Mouse (Mus musculus): ENCODE data around the gene Vopp1. TPM values are rescaled to one million over a fixed set of nuclear protein-coding genes. Genes with fewer than 3 reads are reported as not detected.

The Vopp1 gene
- polyA plus RNA-seq, 1 experiment from 2014 or later: 38.0 TPM

GRCm38 (mm10) chr6:57765095-57765878 is 59.7 kb downstream of the Vopp1 start:
- Histone ChIP-seq H3K36me3 (ENCODE audit: inconsistent target) (no peaks in the 10 kb centered on the region), H3K79me2 (ENCODE audit: inconsistent target) (no peaks in the 10 kb centered on the region), H3K4me3 (ENCODE audit: inconsistent target) (no peak overlapping the region), H3K27ac (peak overlapping the region; percentile 60)
- WGBS (ENCODE audit: missing documents): 34% methylated on average over 3 of the region's 3 CpGs

DNA sequence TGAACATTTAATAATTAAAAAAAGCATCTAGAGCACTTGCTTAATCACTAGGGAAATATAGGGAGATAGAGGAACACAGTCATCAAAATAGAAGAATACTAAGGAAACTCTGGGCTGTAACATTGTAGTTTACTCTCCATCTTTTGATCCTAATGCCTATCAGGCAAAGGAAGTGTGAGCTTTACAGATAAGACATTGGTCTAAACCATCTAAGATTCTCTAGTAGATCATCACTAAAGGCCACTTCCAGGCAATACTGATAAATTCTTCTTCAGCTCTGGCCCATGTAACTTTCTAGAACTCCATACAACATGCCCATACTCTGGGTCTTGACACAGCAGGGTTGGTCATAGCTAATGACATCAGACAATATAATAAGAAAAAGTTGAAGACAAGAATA is 61.9 kb downstream of the Vopp1 start:
- no peak overlapping the region for H3K4me3 ChIP-seq (ENCODE audit: inconsistent target)
- H3K27ac ChIP-seq: no peak overlapping the region
- no peaks in the 10 kb centered on the region for H3K36me3 ChIP-seq (ENCODE audit: inconsistent target)
- no peaks in the 10 kb centered on the region for H3K79me2 ChIP-seq (ENCODE audit: inconsistent target)

DNA sequence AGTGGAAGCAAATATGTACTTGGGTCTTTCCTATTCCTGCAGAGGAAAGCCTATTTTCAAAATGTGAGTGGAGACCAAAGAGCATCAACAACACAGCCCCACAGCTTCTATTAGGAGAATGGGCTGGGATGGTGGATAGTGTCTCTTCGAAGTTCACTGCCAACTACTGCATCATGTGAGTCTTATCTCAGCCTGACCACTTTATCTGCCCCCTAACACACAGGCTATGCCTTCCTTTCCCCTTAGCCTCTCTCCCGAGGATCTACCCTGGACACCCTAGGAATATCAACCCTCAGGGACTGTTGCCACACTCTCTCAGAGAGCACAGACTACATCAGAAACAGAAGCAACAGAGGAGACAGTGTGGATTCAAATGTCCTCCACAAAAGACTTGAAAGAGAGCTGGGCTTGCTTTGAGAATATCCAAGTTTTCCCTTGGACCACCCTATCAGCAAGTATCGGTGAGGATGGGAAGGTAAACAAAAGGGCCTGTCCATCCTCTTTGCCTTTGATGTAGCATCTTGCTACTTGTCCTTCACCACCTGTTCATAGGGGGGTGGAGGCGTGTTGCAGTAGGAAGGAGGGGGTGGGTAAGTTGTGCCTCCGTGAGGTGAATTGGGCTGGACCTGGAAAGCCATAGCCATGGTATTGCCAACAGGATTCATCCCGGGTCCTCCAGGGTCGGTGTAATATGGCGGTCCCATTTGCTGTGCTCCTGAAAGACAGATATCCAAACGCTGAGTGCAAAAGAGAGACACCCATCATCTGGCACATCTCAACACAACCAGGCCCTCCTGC is 70.8 kb downstream of the Vopp1 start:
- Histone ChIP-seq H3K27ac (no peak overlapping the region), H3K36me3 (ENCODE audit: inconsistent target) (no peaks in the 10 kb centered on the region), H3K79me2 (ENCODE audit: inconsistent target) (no peaks in the 10 kb centered on the region), H3K4me3 (ENCODE audit: inconsistent target) (no peak overlapping the region)
- 95% methylated on average over 9 of the region's 9 CpGs for WGBS (ENCODE audit: missing documents)

GRCm38 (mm10) chr6:57745748-57746129 is 79.2 kb downstream of the Vopp1 start:
- no peak overlapping the region for H3K27ac ChIP-seq
- H3K4me3 ChIP-seq (ENCODE audit: inconsistent target): no peak overlapping the region
- 91% methylated on average over 2 of the region's 2 CpGs for WGBS (ENCODE audit: missing documents)
- no peaks in the 10 kb centered on the region for H3K79me2 ChIP-seq (ENCODE audit: inconsistent target)
- H3K36me3 ChIP-seq (ENCODE audit: inconsistent target): no peaks in the 10 kb centered on the region

DNA sequence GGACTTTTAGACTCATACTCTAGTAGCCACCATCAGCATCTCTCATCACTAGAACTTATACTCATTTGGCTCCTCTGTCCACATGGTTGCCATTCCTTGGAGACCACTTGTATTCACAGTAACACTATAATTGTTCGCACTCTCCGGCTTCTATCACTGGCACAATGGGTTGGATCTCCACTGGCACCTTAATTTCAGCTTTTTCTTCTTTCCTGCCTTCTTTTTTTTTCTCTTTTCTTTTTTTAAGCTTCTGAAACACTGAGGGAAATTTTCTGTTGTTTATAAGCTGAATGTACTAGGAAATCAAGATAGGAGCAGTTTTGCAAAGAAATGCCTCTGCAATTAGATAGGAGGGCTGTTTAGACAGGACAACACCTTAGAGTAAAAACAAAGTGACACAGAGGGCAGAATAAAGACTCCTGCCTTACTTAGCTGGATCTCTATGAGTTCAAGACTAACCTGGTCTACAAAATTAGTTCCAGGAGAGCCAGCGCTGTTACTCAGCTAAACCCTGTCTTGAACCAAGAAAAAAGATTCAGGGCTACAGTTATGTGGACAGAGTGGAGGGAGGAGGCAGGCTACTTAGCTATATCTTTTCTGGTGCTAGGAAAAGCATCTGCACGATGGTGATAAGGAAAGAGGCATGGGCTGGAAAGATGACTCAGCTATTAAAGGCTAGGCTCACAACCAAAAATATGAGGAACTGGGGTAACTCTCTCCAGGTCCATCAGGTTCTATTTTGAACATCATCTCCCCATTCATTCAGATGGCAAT is 79.8 kb downstream of the Vopp1 start:
- 51% methylated on average over 4 of the region's 4 CpGs for WGBS (ENCODE audit: missing documents)
- no peak overlapping the region for H3K4me3 ChIP-seq (ENCODE audit: inconsistent target)
- no peak overlapping the region for H3K27ac ChIP-seq
- H3K79me2 ChIP-seq (ENCODE audit: inconsistent target): no peaks in the 10 kb centered on the region
- no peaks in the 10 kb centered on the region for H3K36me3 ChIP-seq (ENCODE audit: inconsistent target)

DNA sequence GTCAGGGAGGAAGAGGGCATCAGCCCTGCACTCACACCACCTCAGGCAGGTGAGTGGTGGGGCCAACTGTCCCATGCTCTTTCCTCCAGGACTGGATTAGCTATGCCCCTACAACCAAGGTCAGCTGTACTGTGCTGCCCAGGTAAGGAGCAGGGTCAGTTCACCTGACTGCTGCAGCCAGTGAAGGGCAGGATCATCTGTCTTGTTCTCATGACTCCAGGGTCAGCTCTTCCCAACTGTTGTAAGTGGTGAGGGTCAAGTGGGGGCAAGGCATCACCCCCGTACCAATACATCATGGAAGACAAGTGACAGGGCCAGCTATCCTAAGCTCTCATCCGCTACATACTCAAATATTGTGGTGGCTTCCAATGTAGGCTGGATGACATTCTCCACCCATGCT is 80.8 kb downstream of the Vopp1 start:
- no peak overlapping the region for H3K27ac ChIP-seq
- 95% methylated on average over 2 of the region's 2 CpGs for WGBS (ENCODE audit: missing documents)
- H3K79me2 ChIP-seq (ENCODE audit: inconsistent target): no peaks in the 10 kb centered on the region
- no peak overlapping the region for H3K4me3 ChIP-seq (ENCODE audit: inconsistent target)
- H3K36me3 ChIP-seq (ENCODE audit: inconsistent target): no peaks in the 10 kb centered on the region

DNA sequence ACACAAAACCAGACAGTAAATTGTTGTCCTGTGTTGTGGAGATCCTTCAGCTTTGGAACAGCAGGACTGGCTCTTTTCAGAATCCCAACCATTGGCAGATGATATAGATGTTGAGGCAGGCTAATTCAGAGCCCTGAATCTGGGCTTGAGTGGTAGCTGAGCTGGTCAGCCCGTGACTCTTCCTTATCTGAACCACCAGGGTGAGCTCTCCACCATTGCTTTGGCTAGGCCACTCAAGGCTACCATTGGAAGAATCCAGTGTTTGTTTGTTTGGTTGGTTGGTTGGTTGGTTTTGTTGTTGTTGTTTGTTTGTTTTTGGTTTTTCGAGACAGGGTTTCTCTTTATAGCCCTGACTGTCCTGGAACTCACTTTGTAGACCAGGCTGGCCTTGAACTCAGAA is 81.6 kb downstream of the Vopp1 start:
- no peaks in the 10 kb centered on the region for H3K79me2 ChIP-seq (ENCODE audit: inconsistent target)
- no peaks in the 10 kb centered on the region for H3K36me3 ChIP-seq (ENCODE audit: inconsistent target)
- H3K27ac ChIP-seq: no peak overlapping the region
- 96% methylated on average over 2 of the region's 2 CpGs for WGBS (ENCODE audit: missing documents)
- no peak overlapping the region for H3K4me3 ChIP-seq (ENCODE audit: inconsistent target)

DNA sequence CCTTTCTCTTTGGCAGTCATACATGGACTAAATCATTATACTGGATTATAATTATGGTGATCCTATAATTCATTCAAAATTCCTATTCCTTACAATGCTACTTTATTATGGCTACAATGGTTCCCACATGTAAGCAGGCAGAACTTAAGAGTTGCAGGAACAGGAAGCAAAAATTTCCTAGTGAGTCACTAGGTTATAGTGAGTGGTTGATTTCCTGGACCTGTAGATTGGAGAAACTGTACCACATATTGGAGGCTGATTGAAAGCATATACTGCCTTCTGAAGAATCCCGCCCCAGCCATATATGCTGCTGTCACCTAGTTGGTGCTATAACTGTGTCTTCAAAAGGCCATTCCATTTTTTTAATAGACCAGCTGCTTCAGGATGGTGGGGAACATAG is 82.2 kb downstream of the Vopp1 start:
- no peaks in the 10 kb centered on the region for H3K79me2 ChIP-seq (ENCODE audit: inconsistent target)
- no peaks in the 10 kb centered on the region for H3K36me3 ChIP-seq (ENCODE audit: inconsistent target)
- H3K4me3 ChIP-seq (ENCODE audit: inconsistent target): no peak overlapping the region
- WGBS (ENCODE audit: missing documents): 94% methylated on average over 1 of the region's 1 CpGs
- no peak overlapping the region for H3K27ac ChIP-seq

- Histone ChIP-seq H3K27ac (no peak overlapping the region), H3K36me3 (ENCODE audit: inconsistent target) (no peaks in the 10 kb centered on the region), H3K79me2 (ENCODE audit: inconsistent target) (no peaks in the 10 kb centered on the region), H3K4me3 (ENCODE audit: inconsistent target) (no peak overlapping the region)
- 94% methylated on average over 1 of the region's 1 CpGs for whole genome bisulfite sequencing (ENCODE audit: missing documents)
These were observed 103.6 kb downstream of the Vopp1 start for GRCm38 (mm10) chr6:57721347-57721746.

GRCm38 (mm10) chr6:57711726-57712125 is 113.2 kb downstream of the Vopp1 start:
- Histone ChIP-seq H3K4me3 (ENCODE audit: inconsistent target) (no peak overlapping the region), H3K36me3 (ENCODE audit: inconsistent target) (0 out of 2 replicates have a peak, but pooled peaks cover 4% of the 10 kb centered on the region)
- 36% methylated on average over 1 of the region's 1 CpGs for WGBS (ENCODE audit: missing documents)

DNA sequence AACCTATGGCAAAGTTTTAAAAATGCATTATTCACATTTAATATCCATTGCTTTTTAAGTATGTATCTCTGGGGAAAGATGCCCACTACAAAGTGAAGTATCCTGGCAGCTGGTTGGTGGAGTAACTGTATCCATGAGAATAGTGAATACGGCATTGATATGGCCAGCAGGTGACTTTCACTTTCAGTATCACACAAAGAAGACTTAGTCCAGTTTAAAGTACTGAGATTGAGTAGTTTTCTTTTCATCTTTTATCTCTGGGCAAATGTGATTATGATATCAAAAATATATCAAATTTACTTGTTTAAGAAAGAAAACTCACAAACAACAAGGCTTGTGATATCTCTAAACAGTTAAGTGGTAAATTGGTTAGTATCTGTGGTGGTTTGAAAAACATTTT is 118.2 kb downstream of the Vopp1 start:
- Histone ChIP-seq H3K4me3 (ENCODE audit: inconsistent target) (peak overlapping the region; percentile 5; the same call in 1 of the 2 replicates), H3K79me2 (ENCODE audit: inconsistent target) (peaks cover 73% of the 10 kb centered on the region), H3K36me3 (ENCODE audit: inconsistent target) (no peaks in the 10 kb centered on the region), H3K27ac (no peak overlapping the region)
- WGBS (ENCODE audit: missing documents): 18% methylated on average over 1 of the region's 1 CpGs

More at GRCm38 (mm10) chr6:57711726-57712125, 113.2 kb downstream of the Vopp1 start:
- Histone ChIP-seq H3K79me2 (ENCODE audit: inconsistent target) (peaks cover 52% of the 10 kb centered on the region), H3K27ac (no peak overlapping the region)

GRCm38 (mm10) chr6:57703703-57704102 is 121.3 kb downstream of the Vopp1 start:
- peak overlapping the region; percentile 63 for H3K4me3 ChIP-seq (ENCODE audit: inconsistent target)

GRCm38 (mm10) chr6:57702743-57703499 is 122.0 kb downstream of the Vopp1 start:
- Histone ChIP-seq H3K4me3 (ENCODE audit: inconsistent target) (peak overlapping the region; percentile 63), H3K36me3 (ENCODE audit: inconsistent target) (no peaks in the 10 kb centered on the region), H3K27ac (peak overlapping the region; percentile 92), H3K79me2 (ENCODE audit: inconsistent target) (peaks cover 36% of the 10 kb centered on the region)
- WGBS (ENCODE audit: missing documents): under 1% methylated on average over 59 of the region's 59 CpGs

More at GRCm38 (mm10) chr6:57703703-57704102, 121.3 kb downstream of the Vopp1 start:
- 13% methylated on average over 2 of the region's 2 CpGs for WGBS (ENCODE audit: missing documents)
- peak overlapping the region; percentile 92 for H3K27ac ChIP-seq
- no peaks in the 10 kb centered on the region for H3K36me3 ChIP-seq (ENCODE audit: inconsistent target)
- H3K79me2 ChIP-seq (ENCODE audit: inconsistent target): peaks cover 43% of the 10 kb centered on the region

GRCm38 (mm10) chr6:57702376-57702742 is 122.6 kb downstream of the Vopp1 start, which contains the start of gene Lancl2:
TSS of gene Lancl2 (plus strand) at chr6:57702540.
- no peaks in the 10 kb centered on the region for H3K36me3 ChIP-seq (ENCODE audit: inconsistent target)
- peak within 1 kb of the TSS; percentile 63 for H3K4me3 ChIP-seq (ENCODE audit: inconsistent target)
- peak within 1 kb of the TSS; percentile 92 for H3K27ac ChIP-seq
- H3K79me2 ChIP-seq (ENCODE audit: inconsistent target): peaks cover 34% of the 10 kb centered on the region
- under 1% methylated on average over 10 of the region's 10 CpGs for WGBS (ENCODE audit: missing documents)

All from macrophage (primary cell).